Mouse (Mus musculus): ENCODE results near the gene Slc28a1.

DNA sequence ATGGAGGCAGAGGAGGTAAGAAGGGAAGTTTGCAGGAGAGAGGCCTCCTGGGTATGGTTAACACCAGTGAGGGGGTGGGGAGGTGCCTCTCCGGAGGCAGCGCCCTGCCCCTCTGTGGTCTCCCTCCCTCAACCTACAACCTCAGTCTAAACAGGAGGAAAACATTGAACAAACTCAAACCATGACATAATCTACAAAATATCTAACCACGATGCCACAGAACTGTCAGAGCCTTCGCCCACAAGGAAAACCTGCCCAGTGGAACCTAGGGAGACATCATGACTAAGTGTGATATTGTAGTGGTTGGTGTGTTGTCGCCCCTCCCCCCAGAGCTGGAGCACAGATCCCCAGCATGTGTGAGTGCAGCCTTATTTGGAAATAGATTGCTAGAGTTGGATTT lies 64.9 kb downstream of the Slc28a1 start:
- TF ChIP-seq CTCF (IDR thresholded peaks at IDR 0.05; ENCODE audit: insufficient read depth, low read length) (no peak), POLR2A (IDR thresholded peaks at IDR 0.05; ENCODE audit: borderline replicate concordance, extremely low read depth, low read depth, low read length) (no peak)
